Mouse (Mus musculus) lung, embryonic 16.5 days (tissue): ENCODE measurements around the gene Prkcz. TPM values are rescaled to one million over a fixed set of nuclear protein-coding genes. Genes with fewer than 3 reads are reported as not detected.
A peak's percentile ranks its signal among the peaks of the same experiment; 100 is the strongest.
"Not testable (repeated sequence)": the region's sequence is repeated elsewhere in the genome, so short reads cannot be mapped to it uniquely, and the experiment has no call there.

Experiments
- ATAC-seq: fragments of 200-750 bp; cut with Nextera tagmentation; 2 replicates; pipeline ENCODE4 v1.8.0; 2017; ENCODE audit warnings: low read depth, mild to moderate bottlenecking, moderate library complexity
- H3K27ac ChIP-seq: fragments of 300-500 bp; sonication (generic); 2 replicates; pipeline ENCODE4 v1.5.1; 2014; ENCODE audit warnings: mild to moderate bottlenecking, control low read depth, low read length
- H3K27me3 ChIP-seq: fragments of 300-500 bp; sonication (generic); 2 replicates; pipeline ENCODE4 v1.6.1; 2014; ENCODE audit warnings: low read depth, low read length, mixed read lengths; ENCODE audit not compliant: control insufficient read depth, insufficient read depth
- H3K36me3 ChIP-seq: fragments of 300-500 bp; sonication (generic); 2 replicates; pipeline ENCODE4 v1.6.1; 2014; ENCODE audit warnings: low read length; ENCODE audit not compliant: control insufficient read depth, insufficient read depth
- H3K4me1 ChIP-seq: fragments of 300-500 bp; sonication (generic); replicated peaks from 2 replicates; pipeline ENCODE4 v1.6.1; 2014; ENCODE audit warnings: low read length, mixed read lengths; ENCODE audit not compliant: control insufficient read depth, insufficient read depth
- H3K4me2 ChIP-seq: fragments of 300-500 bp; sonication (generic); 2 replicates; pipeline ENCODE4 v1.6.1; 2014; ENCODE audit warnings: low read depth, low read length, control low read depth
- H3K4me3 ChIP-seq: fragments of 300-500 bp; sonication (generic); 2 replicates; pipeline ENCODE4 v1.5.1; 2014; ENCODE audit warnings: mild to moderate bottlenecking, low read length, control low read depth
- H3K9ac ChIP-seq: fragments of 300-500 bp; sonication (generic); 2 replicates; pipeline ENCODE4 v1.6.1; 2014; ENCODE audit warnings: low read length, control low read depth
- H3K9me3 ChIP-seq: fragments of 300-500 bp; sonication (generic); 2 replicates; pipeline ENCODE4 v1.6.1; 2016; ENCODE audit warnings: low read length; ENCODE audit not compliant: control insufficient read depth
- WGBS: fragments of 180-500 bp; shearing (Covaris S2); extraction: QIAGEN DNeasy Blood & Tissue Kit; methylation state at CpG from one replicate; pipeline ENCODE4 v1.1.7; 2014; 5-methylcytosine and 5-hydroxymethylcytosine counted together
- polyA plus RNA-seq: library from polyadenylated mRNA; unstranded; fragments of >200 nt; fragmentation: Nextera tagmentation; extraction: Ambion mirVana; gene quantifications from 2 replicates; pipeline ENCODE4 v1.2.1, GENCODE M21; 2015

Prkcz gene
- polyA plus RNA-seq, 1 experiment from 2014 or later = 21.1 TPM

GRCm38 (mm10) chr4:155345608-155345953 is 15.6 kb downstream of the Prkcz start:
- H3K4me3 ChIP-seq = peak overlapping the region; percentile 44
- H3K9ac ChIP-seq = peak overlapping the region; percentile 25
- no peak overlapping the region for H3K27ac ChIP-seq
- H3K27me3 ChIP-seq = peaks cover 6% of the 10 kb centered on the region; the same call in 1 of the 2 replicates
- no peaks in the 10 kb centered on the region for H3K36me3 ChIP-seq
- ATAC-seq = peak; percentile 81
- peak overlapping the region; percentile 61 for H3K4me2 ChIP-seq
- peaks cover 10% of the 10 kb centered on the region for H3K4me1 ChIP-seq
- no peaks in the 10 kb centered on the region for H3K9me3 ChIP-seq
- under 1% methylated on average over 16 of the region's 16 CpGs for WGBS

GRCm38 (mm10) chr4:155344716-155345607 is 16.2 kb downstream of the Prkcz start:
- H3K27ac ChIP-seq = no peak overlapping the region
- peak overlapping the region; percentile 44 for H3K4me3 ChIP-seq
- H3K36me3 ChIP-seq = no peaks in the 10 kb centered on the region
- H3K4me2 ChIP-seq = peak overlapping the region; percentile 61
- peaks cover 6% of the 10 kb centered on the region; the same call in 1 of the 2 replicates for H3K27me3 ChIP-seq
- peaks cover 10% of the 10 kb centered on the region for H3K4me1 ChIP-seq
- no peaks in the 10 kb centered on the region for H3K9me3 ChIP-seq
- peak overlapping the region; percentile 25 for H3K9ac ChIP-seq
- ATAC-seq = no peak; the same call in 1 of the 2 replicates
- WGBS = 16% methylated on average over 47 of the region's 47 CpGs

GRCm38 (mm10) chr4:155344299-155344600 is 16.9 kb downstream of the Prkcz start:
- ATAC-seq = no peak
- no peak overlapping the region for H3K4me2 ChIP-seq
- peaks cover 6% of the 10 kb centered on the region; the same call in 1 of the 2 replicates for H3K27me3 ChIP-seq

GRCm38 (mm10) chr4:155343415-155344298 is 17.5 kb downstream of the Prkcz start:
- Histone ChIP-seq H3K9me3 (no peaks in the 10 kb centered on the region), H3K27ac (no peak overlapping the region), H3K9ac (no peak overlapping the region), H3K36me3 (no peaks in the 10 kb centered on the region), H3K4me2 (no peak overlapping the region), H3K4me3 (no peak overlapping the region), H3K4me1 (peaks cover 10% of the 10 kb centered on the region), H3K27me3 (peaks cover 6% of the 10 kb centered on the region; the same call in 1 of the 2 replicates)
- ATAC-seq = no peak
- WGBS = 70% methylated on average over 14 of the region's 14 CpGs

More at GRCm38 (mm10) chr4:155344299-155344600, 16.9 kb downstream of the Prkcz start:
- Histone ChIP-seq H3K36me3 (no peaks in the 10 kb centered on the region), H3K4me3 (no peak overlapping the region), H3K9me3 (no peaks in the 10 kb centered on the region), H3K27ac (no peak overlapping the region), H3K4me1 (peaks cover 10% of the 10 kb centered on the region), H3K9ac (no peak overlapping the region)
- WGBS = 39% methylated on average over 3 of the region's 3 CpGs

- Histone ChIP-seq H3K27ac (no peak overlapping the region), H3K9me3 (no peaks in the 10 kb centered on the region), H3K4me1 (no peaks in the 10 kb centered on the region), H3K4me2 (no peak overlapping the region), H3K36me3 (no peaks in the 10 kb centered on the region), H3K9ac (no peak overlapping the region), H3K4me3 (no peak overlapping the region), H3K27me3 (no peaks in the 10 kb centered on the region)
- 84% methylated on average over 12 of the region's 12 CpGs for WGBS
- ATAC-seq = no peak
Observed at GRCm38 (mm10) chr4:155336284-155337050, 24.7 kb downstream of the Prkcz start.

- no peak overlapping the region for H3K27ac ChIP-seq
- no peaks in the 10 kb centered on the region for H3K9me3 ChIP-seq
- 72% methylated on average over 7 of the region's 7 CpGs for WGBS
- no peaks in the 10 kb centered on the region for H3K36me3 ChIP-seq
- H3K4me1 ChIP-seq = no peaks in the 10 kb centered on the region
- H3K4me2 ChIP-seq = no peak overlapping the region
- ATAC-seq = no peak
- no peaks in the 10 kb centered on the region for H3K27me3 ChIP-seq
- H3K9ac ChIP-seq = no peak overlapping the region
- no peak overlapping the region for H3K4me3 ChIP-seq
Observed at GRCm38 (mm10) chr4:155332253-155332652, 28.9 kb downstream of the Prkcz start.

- H3K27me3 ChIP-seq, H3K9ac ChIP-seq, H3K4me3 ChIP-seq, H3K4me1 ChIP-seq, ATAC-seq, H3K9me3 ChIP-seq, H3K27ac ChIP-seq, H3K4me2 ChIP-seq, H3K36me3 ChIP-seq: not testable (repeated sequence)
- WGBS = 82% methylated on average over 11 of the region's 11 CpGs
Observed at GRCm38 (mm10) chr4:155328385-155328784, 32.8 kb downstream of the Prkcz start.

- no peak overlapping the region for H3K4me2 ChIP-seq
- H3K27ac ChIP-seq = no peak overlapping the region
- H3K9ac ChIP-seq = no peak overlapping the region
- WGBS = 43% methylated on average over 5 of the region's 5 CpGs
- ATAC-seq = no peak
- H3K4me1 ChIP-seq = no peaks in the 10 kb centered on the region; the same call in 1 of the 2 replicates
- no peak overlapping the region for H3K4me3 ChIP-seq
- no peaks in the 10 kb centered on the region for H3K36me3 ChIP-seq
- no peaks in the 10 kb centered on the region for H3K27me3 ChIP-seq
- no peaks in the 10 kb centered on the region for H3K9me3 ChIP-seq
Observed at GRCm38 (mm10) chr4:155325773-155326172, 35.4 kb downstream of the Prkcz start.
